In the genomic region with DNA sequence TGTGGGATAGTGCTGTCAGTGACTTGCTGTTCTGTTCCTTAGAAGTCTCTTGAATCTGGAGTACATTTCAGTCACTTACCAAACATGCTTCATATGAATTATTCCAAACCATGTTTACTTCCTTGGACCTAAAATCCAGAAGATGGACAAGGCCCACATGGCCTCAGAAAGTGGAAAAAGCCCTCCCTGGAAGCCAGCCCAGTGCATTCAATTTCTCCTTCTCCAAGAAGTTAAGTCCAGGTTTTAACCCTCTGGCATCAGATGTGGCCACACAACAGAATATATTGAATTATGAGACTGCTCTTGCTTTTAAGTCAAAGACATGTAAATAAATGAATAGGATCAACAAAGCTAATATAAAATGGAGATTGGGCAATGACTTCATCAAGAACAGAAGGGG, we compare ENCODE assay signal across 21 mouse cellular contexts.
DNase-seq lines count a peak whose midpoint lies in the region; ATAC-seq and TF ChIP-seq lines count a peak whose summit lies in the region.
"Had no signal": no experiment of that assay in that cellular context is flagged by ENCODE, and none has a peak within 500 bp of the region (broad histone marks: within the 10 kb centered on the region; RNA-seq: fewer than 3 reads in every experiment).

No protein-coding gene starts in this region.

- no peak for ATAC-seq in embryonic facial prominence, embryonic 14.5 days (ENCODE audit: low read depth)
- no peak for ATAC-seq in lung, embryonic 14.5 days (ENCODE audit: insufficient read depth)
- ATAC-seq in lung, embryonic 16.5 days (ENCODE audit: low read depth) = peak; percentile 65
- ATAC-seq: activated CD4-positive, CD25-positive, alpha-beta regulatory T cell, adult 4 months; CD4-positive, CD25-positive, alpha-beta regulatory T cell, adult 4 months; Patski had no signal

- no peak for TF ChIP-seq CTCF in lung, embryonic 14.5 days (IDR thresholded peaks at IDR 0.05; ENCODE audit: low read depth)

- H3K27ac ChIP-seq in embryonic facial prominence, embryonic 14.5 days (replicated peaks; ENCODE audit: low read depth, low read length) = no peak overlapping the region
- H3K27ac ChIP-seq in embryonic facial prominence, embryonic 10.5 days (replicated peaks) = no peak overlapping the region
- H3K27ac ChIP-seq in lung, embryonic 14.5 days (ENCODE audit: low read depth) = no peak overlapping the region
- no peak overlapping the region for H3K27ac ChIP-seq in lung, embryonic 16.5 days (ENCODE audit: low read length)

- H3K4me1 ChIP-seq in embryonic facial prominence, embryonic 14.5 days (ENCODE audit: control insufficient read depth, insufficient read depth, low read length) = no peaks in the 10 kb centered on the region
- H3K4me1 ChIP-seq in embryonic facial prominence, embryonic 10.5 days = no peaks in the 10 kb centered on the region
- no peaks in the 10 kb centered on the region for H3K4me1 ChIP-seq in lung, embryonic 14.5 days (ENCODE audit: insufficient read depth)
- no peaks in the 10 kb centered on the region for H3K4me1 ChIP-seq in lung, embryonic 16.5 days (replicated peaks; ENCODE audit: control insufficient read depth, insufficient read depth, low read length)

- no peaks in the 10 kb centered on the region for H3K36me3 ChIP-seq in embryonic facial prominence, embryonic 14.5 days (ENCODE audit: control insufficient read depth, insufficient read depth, low read length)
- no peaks in the 10 kb centered on the region for H3K36me3 ChIP-seq in embryonic facial prominence, embryonic 10.5 days (replicated peaks)
- H3K36me3 ChIP-seq in lung, embryonic 14.5 days (ENCODE audit: insufficient read depth) = no peaks in the 10 kb centered on the region
- H3K36me3 ChIP-seq in lung, embryonic 16.5 days (ENCODE audit: control insufficient read depth, insufficient read depth, low read length) = no peaks in the 10 kb centered on the region
- H3K36me3 ChIP-seq: G1E had no signal

- no peak overlapping the region for H3K4me2 ChIP-seq in embryonic facial prominence, embryonic 14.5 days (ENCODE audit: low read depth, low read length)
- no peak overlapping the region for H3K4me2 ChIP-seq in lung, embryonic 14.5 days
- no peak overlapping the region for H3K4me2 ChIP-seq in lung, embryonic 16.5 days (ENCODE audit: low read depth, low read length)

- no peaks in the 10 kb centered on the region for H3K27me3 ChIP-seq in embryonic facial prominence, embryonic 14.5 days (replicated peaks; ENCODE audit: control insufficient read depth, insufficient read depth, low read length)
- H3K27me3 ChIP-seq in embryonic facial prominence, embryonic 10.5 days (replicated peaks; ENCODE audit: low read depth, poor library complexity, severe bottlenecking) = no peaks in the 10 kb centered on the region
- H3K27me3 ChIP-seq in lung, embryonic 14.5 days (ENCODE audit: insufficient read depth, low read length) = no peaks in the 10 kb centered on the region
- H3K27me3 ChIP-seq in lung, embryonic 16.5 days (ENCODE audit: control insufficient read depth, insufficient read depth, low read depth, low read length) = no peaks in the 10 kb centered on the region
- H3K27me3 ChIP-seq: CH12.LX had no signal

- peak; percentile 15 for DNase-seq in embryonic facial prominence, embryonic 14.5 days (ENCODE audit: low spot score)
- DNase-seq in embryonic facial prominence, embryonic 10.5 days (ENCODE audit: low spot score) = no peak
- peak; percentile 62 for DNase-seq in lung, embryonic 14.5 days
- no peak for DNase-seq in lung, postnatal 4 days
- no peak for DNase-seq in lung, postnatal 36 days
- DNase-seq: adrenal gland, adult 2 months; adrenal gland, adult 8-10 months; adrenal gland, postnatal 10 days; adrenal gland, postnatal 14 days; adrenal gland, postnatal 25 days; adrenal gland, postnatal 36 days; B cell, adult 2 months; cerebellum, adult 11 months; cerebellum, adult 11-12 months; cerebellum, adult 18-20 months had no signal

- H3K4me3 ChIP-seq in embryonic facial prominence, embryonic 14.5 days (ENCODE audit: low read depth, low read length) = no peak overlapping the region
- H3K4me3 ChIP-seq in embryonic facial prominence, embryonic 10.5 days = no peak overlapping the region
- H3K4me3 ChIP-seq in lung, embryonic 14.5 days (ENCODE audit: low read depth, low read length) = no peak overlapping the region
- H3K4me3 ChIP-seq in lung, embryonic 16.5 days (ENCODE audit: low read length) = no peak overlapping the region

- H3K9me3 ChIP-seq in embryonic facial prominence, embryonic 14.5 days (ENCODE audit: control insufficient read depth, low read length) = no peaks in the 10 kb centered on the region
- H3K9me3 ChIP-seq in embryonic facial prominence, embryonic 10.5 days = no peaks in the 10 kb centered on the region
- H3K9me3 ChIP-seq in lung, embryonic 14.5 days (ENCODE audit: low read depth, low read length) = no peaks in the 10 kb centered on the region
- H3K9me3 ChIP-seq in lung, embryonic 16.5 days (ENCODE audit: control insufficient read depth, low read length) = no peaks in the 10 kb centered on the region
- H3K9me3 ChIP-seq: G1E had no signal

- H3K9ac ChIP-seq in embryonic facial prominence, embryonic 14.5 days (ENCODE audit: low read depth, low read length) = no peak overlapping the region
- H3K9ac ChIP-seq in lung, embryonic 14.5 days = no peak overlapping the region
- H3K9ac ChIP-seq in lung, embryonic 16.5 days (ENCODE audit: low read length) = no peak overlapping the region

Comparison
In these comparisons a context has a peak if more than half of its experiments do, and no peak if none do; other contexts are left out.
1. DNase-seq: peak in embryonic facial prominence, embryonic 14.5 days (single experiment) and lung, embryonic 14.5 days (single experiment); none in embryonic facial prominence, embryonic 10.5 days (single experiment), lung, postnatal 4 days (0 of 2) and lung, postnatal 36 days (single experiment).